Mouse (Mus musculus): ENCODE measurements at regions not wholly inside any gene's neighbourhood (a gene's known extent, or its start where the extent isn't known, plus 50 kb on each side); places are given as distances from the start of the nearest gene placed in this dataset.

GRCm38 (mm10) chr15:93062213-93063131, 212.5 kb downstream of the Gxylt1 start:
- Histone ChIP-seq H3K27me3 (ENCODE audit: control insufficient read depth, insufficient read depth, low read depth, low read length) (no peaks in the 10 kb centered on the region), H3K4me3 (ENCODE audit: low read length) (no peak overlapping the region), H3K9me3 (ENCODE audit: control insufficient read depth, low read length) (no peaks in the 10 kb centered on the region), H3K4me1 (replicated peaks; ENCODE audit: control insufficient read depth, insufficient read depth, low read length) (no peaks in the 10 kb centered on the region), H3K36me3 (ENCODE audit: control insufficient read depth, insufficient read depth, low read length) (no peaks in the 10 kb centered on the region), H3K4me2 (ENCODE audit: low read depth, low read length) (no peak overlapping the region), H3K27ac (ENCODE audit: low read length) (no peak overlapping the region), H3K9ac (ENCODE audit: low read length) (no peak overlapping the region)
- WGBS, result 54% methylated on average over 10 of the region's 10 CpGs
- ATAC-seq (ENCODE audit: low read depth), result no peak

- WGBS, result 74% methylated on average over 3 of the region's 3 CpGs
- H3K9me3 ChIP-seq (ENCODE audit: control insufficient read depth, low read length), result no peaks in the 10 kb centered on the region
- no peaks in the 10 kb centered on the region for H3K27me3 ChIP-seq (ENCODE audit: control insufficient read depth, insufficient read depth, low read depth, low read length)
- no peaks in the 10 kb centered on the region for H3K4me1 ChIP-seq (replicated peaks; ENCODE audit: control insufficient read depth, insufficient read depth, low read length)
- H3K4me3 ChIP-seq (ENCODE audit: low read length), result no peak overlapping the region
- H3K9ac ChIP-seq (ENCODE audit: low read length), result no peak overlapping the region
- no peak for ATAC-seq (ENCODE audit: low read depth)
- no peak overlapping the region for H3K27ac ChIP-seq (ENCODE audit: low read length)
- H3K4me2 ChIP-seq (ENCODE audit: low read depth, low read length), result no peak overlapping the region
- no peaks in the 10 kb centered on the region for H3K36me3 ChIP-seq (ENCODE audit: control insufficient read depth, insufficient read depth, low read length)
These were observed 221.5 kb downstream of the Gxylt1 start for GRCm38 (mm10) chr15:93053471-93053870.

- no peak overlapping the region for H3K4me2 ChIP-seq (ENCODE audit: low read depth, low read length)
- H3K9me3 ChIP-seq (ENCODE audit: control insufficient read depth, low read length), result no peaks in the 10 kb centered on the region
- H3K9ac ChIP-seq (ENCODE audit: low read length), result no peak overlapping the region
- H3K4me1 ChIP-seq (replicated peaks; ENCODE audit: control insufficient read depth, insufficient read depth, low read length), result no peaks in the 10 kb centered on the region
- WGBS, result 29% methylated on average over 6 of the region's 6 CpGs
- H3K27ac ChIP-seq (ENCODE audit: low read length), result no peak overlapping the region
- no peaks in the 10 kb centered on the region for H3K27me3 ChIP-seq (ENCODE audit: control insufficient read depth, insufficient read depth, low read depth, low read length)
- no peak for ATAC-seq (ENCODE audit: low read depth)
- H3K4me3 ChIP-seq (ENCODE audit: low read length), result no peak overlapping the region
- H3K36me3 ChIP-seq (ENCODE audit: control insufficient read depth, insufficient read depth, low read length), result no peaks in the 10 kb centered on the region
These were observed 247.8 kb downstream of the Gxylt1 start for GRCm38 (mm10) chr15:93027185-93027584.

DNA sequence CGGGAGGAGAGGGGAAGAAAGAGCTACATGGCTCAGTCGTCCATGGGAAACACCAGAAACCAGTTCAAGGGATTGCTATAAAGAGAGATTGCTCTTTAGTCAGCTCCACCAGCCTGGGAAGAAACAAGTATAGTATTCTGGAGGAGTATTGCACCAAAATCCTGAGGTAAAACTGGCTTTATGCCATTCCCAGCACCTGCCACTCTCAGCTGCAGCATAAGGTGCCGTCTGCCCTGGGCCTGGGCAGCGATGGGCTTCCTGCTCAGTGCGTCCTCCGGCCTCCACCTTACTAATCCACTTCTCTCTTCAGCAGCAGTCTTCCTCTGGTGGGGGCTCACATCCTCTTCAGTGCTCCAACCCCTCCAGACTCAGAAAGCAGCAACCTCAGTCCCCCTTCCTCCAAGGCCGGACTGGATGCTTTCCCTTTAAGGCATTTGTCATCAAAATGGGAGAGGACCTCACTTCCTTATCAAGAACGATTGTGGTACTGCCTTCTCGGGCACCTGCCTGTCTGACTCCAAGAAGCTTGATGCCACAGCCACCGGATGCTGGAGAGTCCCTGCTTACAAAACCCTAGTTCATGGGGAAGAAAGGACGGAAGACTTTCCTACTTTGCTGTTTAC, 248.4 kb downstream of the Gxylt1 start:
- Histone ChIP-seq H3K27ac (ENCODE audit: low read length) (no peak overlapping the region), H3K27me3 (ENCODE audit: control insufficient read depth, insufficient read depth, low read depth, low read length) (no peaks in the 10 kb centered on the region), H3K9me3 (ENCODE audit: control insufficient read depth, low read length) (no peaks in the 10 kb centered on the region), H3K36me3 (ENCODE audit: control insufficient read depth, insufficient read depth, low read length) (no peaks in the 10 kb centered on the region), H3K4me2 (ENCODE audit: low read depth, low read length) (no peak overlapping the region), H3K4me1 (replicated peaks; ENCODE audit: control insufficient read depth, insufficient read depth, low read length) (no peaks in the 10 kb centered on the region), H3K4me3 (ENCODE audit: low read length) (no peak overlapping the region), H3K9ac (ENCODE audit: low read length) (no peak overlapping the region)
- ATAC-seq (ENCODE audit: low read depth), result no peak
- WGBS, result 40% methylated on average over 11 of the region's 11 CpGs

GRCm38 (mm10) chr15:93025791-93026190, 249.2 kb downstream of the Gxylt1 start:
- no peak for ATAC-seq (ENCODE audit: low read depth)
- Histone ChIP-seq H3K9ac (ENCODE audit: low read length) (no peak overlapping the region), H3K27ac (ENCODE audit: low read length) (no peak overlapping the region), H3K27me3 (ENCODE audit: control insufficient read depth, insufficient read depth, low read depth, low read length) (no peaks in the 10 kb centered on the region), H3K4me3 (ENCODE audit: low read length) (no peak overlapping the region), H3K9me3 (ENCODE audit: control insufficient read depth, low read length) (no peaks in the 10 kb centered on the region), H3K4me1 (replicated peaks; ENCODE audit: control insufficient read depth, insufficient read depth, low read length) (no peaks in the 10 kb centered on the region), H3K4me2 (ENCODE audit: low read depth, low read length) (no peak overlapping the region), H3K36me3 (ENCODE audit: control insufficient read depth, insufficient read depth, low read length) (no peaks in the 10 kb centered on the region)
- WGBS, result 67% methylated on average over 9 of the region's 9 CpGs

- no peaks in the 10 kb centered on the region for H3K36me3 ChIP-seq (ENCODE audit: control insufficient read depth, insufficient read depth, low read length)
- 32% methylated on average over 6 of the region's 6 CpGs for WGBS
- H3K27ac ChIP-seq (ENCODE audit: low read length), result no peak overlapping the region
- no peaks in the 10 kb centered on the region for H3K27me3 ChIP-seq (ENCODE audit: control insufficient read depth, insufficient read depth, low read depth, low read length)
- ATAC-seq (ENCODE audit: low read depth), result no peak
- H3K9me3 ChIP-seq (ENCODE audit: control insufficient read depth, low read length), result no peaks in the 10 kb centered on the region
- no peak overlapping the region for H3K4me3 ChIP-seq (ENCODE audit: low read length)
- no peak overlapping the region for H3K9ac ChIP-seq (ENCODE audit: low read length)
- H3K4me1 ChIP-seq (replicated peaks; ENCODE audit: control insufficient read depth, insufficient read depth, low read length), result no peaks in the 10 kb centered on the region
- H3K4me2 ChIP-seq (ENCODE audit: low read depth, low read length), result no peak overlapping the region
These were observed 250.8 kb downstream of the Gxylt1 start for GRCm38 (mm10) chr15:93024171-93024570.

DNA sequence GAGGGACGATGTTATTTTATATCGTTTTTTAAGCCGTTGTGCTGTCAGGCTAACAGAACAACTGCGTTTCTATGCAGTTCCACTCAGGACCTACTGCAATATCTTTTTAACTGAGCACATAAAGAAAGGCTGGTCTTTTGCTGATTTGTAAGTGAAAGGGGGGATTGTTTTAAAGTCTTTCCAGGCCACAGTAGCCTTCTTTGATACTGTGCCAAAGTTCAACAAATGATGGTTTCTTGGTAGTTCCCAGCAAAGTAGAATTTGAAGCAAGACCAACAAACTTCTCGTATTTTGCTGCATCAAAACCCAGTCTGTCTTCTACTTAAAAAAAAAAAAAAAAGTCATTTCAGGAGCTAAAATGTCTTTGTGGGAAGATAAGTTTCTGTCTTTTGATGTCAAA, 263.8 kb downstream of the Gxylt1 start:
- no peaks in the 10 kb centered on the region for H3K4me1 ChIP-seq (replicated peaks; ENCODE audit: control insufficient read depth, insufficient read depth, low read length)
- no peak overlapping the region for H3K9ac ChIP-seq (ENCODE audit: low read length)
- WGBS, result 63% methylated on average over 5 of the region's 5 CpGs
- no peak for ATAC-seq (ENCODE audit: low read depth)
- no peak overlapping the region for H3K4me2 ChIP-seq (ENCODE audit: low read depth, low read length)
- no peaks in the 10 kb centered on the region for H3K36me3 ChIP-seq (ENCODE audit: control insufficient read depth, insufficient read depth, low read length)
- H3K9me3 ChIP-seq (ENCODE audit: control insufficient read depth, low read length), result no peaks in the 10 kb centered on the region
- H3K27ac ChIP-seq (ENCODE audit: low read length), result no peak overlapping the region
- no peak overlapping the region for H3K4me3 ChIP-seq (ENCODE audit: low read length)
- no peaks in the 10 kb centered on the region for H3K27me3 ChIP-seq (ENCODE audit: control insufficient read depth, insufficient read depth, low read depth, low read length)

DNA sequence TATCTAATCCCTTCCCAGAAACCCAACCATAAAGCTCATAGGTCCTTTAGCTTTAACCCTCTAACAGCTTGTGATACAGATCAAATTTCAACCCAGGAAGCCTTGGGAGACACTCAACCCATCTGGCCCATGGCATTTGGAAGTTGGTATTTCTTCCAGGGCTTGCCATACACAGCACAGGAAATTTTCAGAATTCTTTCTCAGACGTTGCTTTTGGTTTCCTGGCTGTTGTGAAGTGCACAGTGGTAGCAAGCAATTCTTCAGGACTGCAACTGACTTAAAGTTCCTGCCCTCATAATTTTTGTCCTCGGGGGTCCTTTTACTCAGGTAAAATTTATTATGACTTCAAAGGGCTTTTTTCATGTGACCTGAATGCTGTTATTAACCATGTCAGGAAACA, 264.4 kb downstream of the Gxylt1 start:
- Histone ChIP-seq H3K27ac (ENCODE audit: low read length) (no peak overlapping the region), H3K9ac (ENCODE audit: low read length) (no peak overlapping the region), H3K36me3 (ENCODE audit: control insufficient read depth, insufficient read depth, low read length) (no peaks in the 10 kb centered on the region), H3K4me1 (replicated peaks; ENCODE audit: control insufficient read depth, insufficient read depth, low read length) (no peaks in the 10 kb centered on the region), H3K4me3 (ENCODE audit: low read length) (no peak overlapping the region), H3K4me2 (ENCODE audit: low read depth, low read length) (no peak overlapping the region), H3K9me3 (ENCODE audit: control insufficient read depth, low read length) (no peaks in the 10 kb centered on the region), H3K27me3 (ENCODE audit: control insufficient read depth, insufficient read depth, low read depth, low read length) (no peaks in the 10 kb centered on the region)
- WGBS, result 18% methylated on average over 2 of the region's 2 CpGs
- no peak for ATAC-seq (ENCODE audit: low read depth)

- H3K4me3 ChIP-seq (ENCODE audit: low read length), result no peak overlapping the region
- no peak overlapping the region for H3K27ac ChIP-seq (ENCODE audit: low read length)
- 19% methylated on average over 7 of the region's 7 CpGs for WGBS
- H3K36me3 ChIP-seq (ENCODE audit: control insufficient read depth, insufficient read depth, low read length), result no peaks in the 10 kb centered on the region
- no peaks in the 10 kb centered on the region for H3K27me3 ChIP-seq (ENCODE audit: control insufficient read depth, insufficient read depth, low read depth, low read length)
- no peak overlapping the region for H3K9ac ChIP-seq (ENCODE audit: low read length)
- peaks cover 6% of the 10 kb centered on the region; the same call in 1 of the 2 replicates for H3K4me1 ChIP-seq (replicated peaks; ENCODE audit: control insufficient read depth, insufficient read depth, low read length)
- H3K4me2 ChIP-seq (ENCODE audit: low read depth, low read length), result no peak overlapping the region
- no peak for ATAC-seq (ENCODE audit: low read depth)
- H3K9me3 ChIP-seq (ENCODE audit: control insufficient read depth, low read length), result no peaks in the 10 kb centered on the region
These were observed 269.2 kb downstream of the Gxylt1 start for GRCm38 (mm10) chr15:93005751-93006231.
